Mouse (Mus musculus) MEL (cell line): ENCODE results near the gene Med1. TPM values are rescaled to one million over a fixed set of nuclear protein-coding genes. Genes with fewer than 3 reads are reported as not detected.

Experiments
- DNase-seq: peaks from one replicate; pipeline ENCODE4 v3.0.0; 2011; ENCODE audit warnings: low read depth, low spot score
- H3K27ac ChIP-seq: 2 replicates; pipeline ENCODE4 v1.5.1; 2012; ENCODE audit warnings: low read depth, mild to moderate bottlenecking, control low read depth, low read length, moderate library complexity; ENCODE audit not compliant: control insufficient read depth
- H3K27me3 ChIP-seq, 2 experiments: fragments of 150-350 bp in 1 of 2; sonication (generic) in 1 of 2; 2 replicates each; pipeline ENCODE4 v1.6.1; 2012; ENCODE audit warnings: low read length in 2 of 2, mild to moderate bottlenecking in 2 of 2, improper control_type of control experiment in 1 of 2, moderate library complexity in 1 of 2; ENCODE audit not compliant: insufficient read depth in 2 of 2, control insufficient read depth in 1 of 2
- H3K36me3 ChIP-seq, 2 experiments: 2 replicates each; pipeline ENCODE4 v1.6.1; 2012 to 2014; ENCODE audit warnings: low read length in 2 of 2, improper control_type of control experiment in 1 of 2, inconsistent platforms in 1 of 2, mild to moderate bottlenecking in 1 of 2; ENCODE audit not compliant: insufficient read depth in 2 of 2, control insufficient read depth in 1 of 2
- H3K4me1 ChIP-seq, 2 experiments: fragments of 150-350 bp in 1 of 2; sonication (generic) in 1 of 2; 2 replicates each; pipeline ENCODE4 v1.6.1; 2012; ENCODE audit warnings: low read length in 2 of 2, improper control_type of control experiment in 1 of 2, mild to moderate bottlenecking in 1 of 2; ENCODE audit not compliant: insufficient read depth in 2 of 2, control insufficient read depth in 1 of 2
- H3K4me3 ChIP-seq, 2 experiments: fragments of 150-350 bp in 1 of 2; sonication (generic) in 1 of 2; 2 replicates each; pipeline ENCODE4 v1.5.1; 2012; ENCODE audit warnings: low read depth in 2 of 2, low read length in 2 of 2, mild to moderate bottlenecking in 2 of 2, moderate library complexity in 2 of 2, control low read depth in 1 of 2, improper control_type of control experiment in 1 of 2; ENCODE audit not compliant: control insufficient read depth in 1 of 2, insufficient read depth in 1 of 2
- H3K79me2 ChIP-seq: 2 replicates; pipeline ENCODE4 v1.6.1; 2012; ENCODE audit warnings: mild to moderate bottlenecking, low read length, moderate library complexity; ENCODE audit not compliant: control insufficient read depth, poor library complexity, insufficient read depth
- H3K9ac ChIP-seq: 2 replicates; pipeline ENCODE4 v1.6.1; 2012; ENCODE audit warnings: low read depth, mild to moderate bottlenecking, control low read depth, low read length, moderate library complexity; ENCODE audit not compliant: control insufficient read depth, poor library complexity, severe bottlenecking
- H3K9me3 ChIP-seq: fragments of 150-350 bp; sonication (generic); replicated peaks from 2 replicates; pipeline ENCODE4 v1.6.1; 2012; ENCODE audit warnings: mild to moderate bottlenecking, low read length, improper control_type of control experiment, moderate library complexity; ENCODE audit not compliant: insufficient read depth
- EP300 ChIP-seq, 2 experiments: IDR thresholded peaks; 2 replicates each; pipeline ENCODE4 v1.6.1; 2011; ENCODE audit warnings: improper control_type of control experiment in 2 of 2, low read length in 2 of 2, low read depth in 1 of 2, mild to moderate bottlenecking in 1 of 2
- ETS1 ChIP-seq: IDR thresholded peaks from 2 replicates; pipeline ENCODE4 v1.6.1; 2012; ENCODE audit warnings: low read depth, mild to moderate bottlenecking, inconsistent platforms, low read length, improper control_type of control experiment, moderate library complexity
- GABPA ChIP-seq: IDR thresholded peaks from 2 replicates; pipeline ENCODE4 v1.6.1; 2012; ENCODE audit warnings: low read depth, mild to moderate bottlenecking, inconsistent platforms, low read length, improper control_type of control experiment, moderate library complexity
- GATA1 ChIP-seq: IDR thresholded peaks from 2 replicates; pipeline ENCODE4 v1.6.1; 2011; ENCODE audit warnings: low read depth, low read length, improper control_type of control experiment
- HCFC1 ChIP-seq: IDR thresholded peaks from 2 replicates; pipeline ENCODE4 v1.6.1; 2012; ENCODE audit warnings: low read depth, mild to moderate bottlenecking, inconsistent platforms, low read length, improper control_type of control experiment, moderate library complexity
- JUND ChIP-seq: IDR thresholded peaks from 2 replicates; pipeline ENCODE4 v1.6.1; 2011; ENCODE audit warnings: low read depth, mild to moderate bottlenecking, improper control_type of control experiment, low read length
- KAT2A ChIP-seq: conservative IDR thresholded peaks from 2 replicates; pipeline ENCODE4 v1.6.1; 2012; ENCODE audit warnings: low read depth, low read length, improper control_type of control experiment, inconsistent platforms
- MAFK ChIP-seq: IDR thresholded peaks from 2 replicates; pipeline ENCODE4 v1.6.1; 2011; ENCODE audit warnings: low read depth, mild to moderate bottlenecking, low read length, improper control_type of control experiment, borderline replicate concordance
- MAZ ChIP-seq: IDR thresholded peaks from 2 replicates; pipeline ENCODE4 v1.6.1; 2012; ENCODE audit warnings: low read depth, mild to moderate bottlenecking, inconsistent platforms, low read length, improper control_type of control experiment
- NRF1 ChIP-seq: IDR thresholded peaks from 2 replicates; pipeline ENCODE4 v1.6.1; 2014; ENCODE audit warnings: low read depth, mild to moderate bottlenecking, inconsistent platforms, low read length, improper control_type of control experiment, moderate library complexity; ENCODE audit not compliant: poor library complexity, insufficient read depth, severe bottlenecking
- POLR2AphosphoS5 ChIP-seq: IDR thresholded peaks from 2 replicates; pipeline ENCODE4 v1.6.1; 2012; ENCODE audit warnings: low read depth, borderline replicate concordance, mild to moderate bottlenecking, inconsistent platforms, low read length, moderate library complexity, mixed read lengths
- RAD21 ChIP-seq: IDR thresholded peaks from 2 replicates; pipeline ENCODE4 v1.6.1; 2011; ENCODE audit warnings: mild to moderate bottlenecking, low read depth, low read length, improper control_type of control experiment
- RCOR1 ChIP-seq: IDR thresholded peaks from 2 replicates; pipeline ENCODE4 v1.6.1; 2012; ENCODE audit warnings: low read depth, mild to moderate bottlenecking, inconsistent platforms, low read length, improper control_type of control experiment
- SIN3A ChIP-seq: IDR thresholded peaks from 2 replicates; pipeline ENCODE4 v1.6.1; 2012; ENCODE audit warnings: low read length, improper control_type of control experiment, inconsistent platforms
- SMC3 ChIP-seq: IDR thresholded peaks from 2 replicates; pipeline ENCODE4 v1.6.1; 2011; ENCODE audit warnings: low read depth, low read length, improper control_type of control experiment
- TAL1 ChIP-seq: IDR thresholded peaks from 2 replicates; pipeline ENCODE4 v1.6.1; 2012; ENCODE audit warnings: mild to moderate bottlenecking, inconsistent platforms, low read length, moderate library complexity, mixed read lengths
- TCF12 ChIP-seq: IDR thresholded peaks from 2 replicates; pipeline ENCODE4 v1.6.1; 2014; ENCODE audit warnings: low read depth, mild to moderate bottlenecking, inconsistent platforms, low read length, improper control_type of control experiment, moderate library complexity
- UBTF ChIP-seq: IDR thresholded peaks from 2 replicates; pipeline ENCODE4 v1.6.1; 2012; ENCODE audit warnings: low read depth, mild to moderate bottlenecking, inconsistent platforms, low read length, improper control_type of control experiment, moderate library complexity, borderline replicate concordance; ENCODE audit not compliant: insufficient read depth
- USF2 ChIP-seq, 2 experiments: IDR thresholded peaks; 2 replicates each; pipeline ENCODE4 v1.6.1; 2011 to 2012; ENCODE audit warnings: improper control_type of control experiment in 2 of 2, low read length in 2 of 2, borderline replicate concordance in 1 of 2, inconsistent platforms in 1 of 2, low read depth in 1 of 2, mild to moderate bottlenecking in 1 of 2; ENCODE audit not compliant: insufficient read depth in 1 of 2
- ZC3H11A ChIP-seq: IDR thresholded peaks from 2 replicates; pipeline ENCODE4 v1.6.1; 2012; ENCODE audit warnings: low read depth, mild to moderate bottlenecking, inconsistent platforms, low read length, improper control_type of control experiment
- ZMIZ1 ChIP-seq: IDR thresholded peaks from 2 replicates; pipeline ENCODE4 v1.6.1; 2012; ENCODE audit warnings: low read depth, mild to moderate bottlenecking, inconsistent platforms, low read length, improper control_type of control experiment, moderate library complexity
- polyA plus RNA-seq, 2 experiments: library from polyadenylated mRNA; stranded (reverse) in 1 of 2; unstranded in 1 of 2; fragments of >175 nt in 1 of 2; fragments of >200 nt in 1 of 2; gene quantifications; 2 replicates each; pipeline versions ENCODE4 v1.2.1 to v1.2.4; 2012; ENCODE audit warnings: low replicate concordance in 2 of 2, low read depth in 1 of 2; ENCODE audit not compliant: insufficient read length in 2 of 2, insufficient read depth in 1 of 2, missing spikeins in 1 of 2
- total RNA-seq: library from RNA; depleted of rRNA; stranded (reverse); fragments of 300-350 nt; gene quantifications from 2 replicates; pipeline ENCODE4 v1.2.3, GENCODE M21; 2012

The Med1 gene
- total and polyA plus RNA-seq, 3 experiments = 39.9 to 122 (median 58.6) TPM

DNA sequence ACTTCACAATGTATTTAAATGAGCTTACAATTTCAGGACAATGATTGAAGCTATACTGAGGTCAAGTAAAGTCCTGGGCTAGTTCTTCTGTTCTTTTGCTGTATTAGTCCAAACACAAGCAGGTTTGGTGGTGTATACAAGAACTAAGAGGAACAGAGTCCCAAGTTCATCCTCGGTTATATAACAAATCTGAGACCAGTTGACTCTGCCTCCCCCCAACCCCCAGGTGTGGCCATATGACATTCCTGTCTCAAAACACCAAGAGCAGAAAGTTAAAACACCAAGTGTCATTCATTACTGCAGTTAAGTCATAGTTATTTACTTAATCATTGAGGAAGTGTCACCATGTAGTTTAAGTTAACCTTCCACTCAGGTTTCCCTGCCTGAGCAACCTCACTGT is 24.7 kb downstream of the Med1 start:
- H3K9me3 ChIP-seq = no peaks in the 10 kb centered on the region
- H3K36me3 ChIP-seq = peaks cover 3 to 77% of the 10 kb centered on the region in 2 experiments
- H3K9ac ChIP-seq = no peak overlapping the region
- no peak for DNase-seq
- H3K79me2 ChIP-seq = no peaks in the 10 kb centered on the region
- no peaks in the 10 kb centered on the region for H3K27me3 ChIP-seq
- TF ChIP-seq UBTF = no peak
- no peak for TF ChIP-seq MAFK
- no peak for TF ChIP-seq MAZ
- no peak for TF ChIP-seq HCFC1
- TF ChIP-seq POLR2AphosphoS5 = no peak
- no peak for TF ChIP-seq TCF12
- no peak for TF ChIP-seq SMC3
- no peak for TF ChIP-seq NRF1
- TF ChIP-seq RAD21 = no peak
- no peak for TF ChIP-seq TAL1
- H3K4me3 ChIP-seq = no peak overlapping the region
- no peaks in the 10 kb centered on the region for H3K4me1 ChIP-seq
- no peak overlapping the region for H3K27ac ChIP-seq

DNA sequence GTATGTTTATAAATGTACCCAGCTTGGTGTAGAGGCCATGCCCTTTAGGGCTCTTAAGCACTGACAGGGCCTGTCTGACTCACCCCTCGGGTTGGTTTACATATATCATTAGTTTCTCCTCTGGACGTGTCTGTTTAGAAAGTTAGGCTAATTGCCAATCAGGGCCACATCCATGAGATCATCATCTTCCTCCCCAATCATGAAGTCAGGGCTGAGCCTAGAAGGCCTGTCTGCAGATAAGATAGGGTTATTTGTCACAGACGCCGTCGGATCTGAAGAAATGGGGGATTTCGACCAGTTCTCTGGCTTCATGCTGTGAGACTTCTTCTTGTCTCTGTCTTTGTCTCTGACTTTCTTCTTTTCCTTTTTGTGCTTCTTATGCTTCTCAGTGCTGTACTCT is 38.0 kb downstream of the Med1 start:
- peaks cover 12 to 27% of the 10 kb centered on the region in 2 experiments for H3K36me3 ChIP-seq

More for the DNA sequence above, 38.0 kb downstream of the Med1 start:
- Histone ChIP-seq H3K9me3 (no peaks in the 10 kb centered on the region), H3K4me3 (no peak overlapping the region), H3K27me3 (no peaks in the 10 kb centered on the region), H3K4me1 (peaks cover 4 to 21% of the 10 kb centered on the region in 2 experiments), H3K79me2 (no peaks in the 10 kb centered on the region), H3K9ac (peak overlapping the region; percentile 21; the same call in 1 of the 2 replicates), H3K27ac (peak overlapping the region; percentile 68)
- DNase-seq = peak; percentile 91
- TF ChIP-seq JUND (no peak), ZC3H11A (no peak), GABPA (no peak), EP300 (IDR thresholded peaks at IDR 0.05; ENCODE audit: low read depth in 1 of 2, low read length in 2 of 2) (peak in 1 of 2 experiments; percentile 68; a peak in 3 of 4 replicates), TCF12 (peak; percentile 44; the same call in 1 of the 2 replicates), TAL1 (peak; percentile 20; the same call in 1 of the 2 replicates), SIN3A (peak; percentile 68), GATA1 (peak; percentile 90), KAT2A (no peak), ETS1 (peak; percentile 93), ZMIZ1 (0 out of 2 replicates have a peak, but pooled peaks have one; percentile 4), RCOR1 (peak; percentile 33; the same call in 1 of the 2 replicates), USF2 (IDR thresholded peaks at IDR 0.05; ENCODE audit: borderline replicate concordance in 1 of 2, insufficient read depth in 1 of 2, low read depth in 1 of 2, low read length in 2 of 2) (no peak)
